Mouse (Mus musculus) midbrain, postnatal 0 days (tissue): ENCODE data around the gene 4430402I18Rik. TPM values are rescaled to one million over a fixed set of nuclear protein-coding genes. Genes with fewer than 3 reads are reported as not detected.

Experiments
- ATAC-seq: fragments of 200-750 bp; cut with Nextera tagmentation; 2 replicates; pipeline ENCODE4 v1.8.0; 2017; ENCODE audit warnings: moderate number of reproducible peaks, mild to moderate bottlenecking, moderate TSS enrichment, moderate library complexity; ENCODE audit not compliant: low FRiP score
- DNase-seq: peaks from one replicate; pipeline ENCODE4 v3.0.0-alpha.2; 2015; ENCODE audit warnings: low spot score
- H3K27ac ChIP-seq: fragments of 300-500 bp; sonication (generic); 2 replicates; pipeline ENCODE4 v1.5.1; 2014; ENCODE audit warnings: low read depth, mild to moderate bottlenecking, low read length, mixed read lengths
- H3K27me3 ChIP-seq: fragments of 300-500 bp; sonication (generic); 2 replicates; pipeline ENCODE4 v1.6.1; 2014; ENCODE audit warnings: low read length, control low read depth, mixed read lengths; ENCODE audit not compliant: insufficient read depth
- H3K36me3 ChIP-seq: fragments of 300-500 bp; sonication (generic); 2 replicates; pipeline ENCODE4 v1.6.1; 2014; ENCODE audit warnings: low read length, control low read depth, mixed read lengths; ENCODE audit not compliant: insufficient read depth
- H3K4me1 ChIP-seq: fragments of 300-500 bp; sonication (generic); 2 replicates; pipeline ENCODE4 v1.6.1; 2014; ENCODE audit warnings: mild to moderate bottlenecking, control low read depth, antibody characterized with exemption, low read length, mixed read lengths; ENCODE audit not compliant: insufficient read depth
- H3K4me2 ChIP-seq: fragments of 300-500 bp; sonication (generic); 2 replicates; pipeline ENCODE4 v1.6.1; 2014; ENCODE audit warnings: low read depth, mild to moderate bottlenecking, low read length, mixed read lengths; ENCODE audit not compliant: poor library complexity, severe bottlenecking
- H3K4me3 ChIP-seq: fragments of 300-500 bp; sonication (generic); 2 replicates; pipeline ENCODE4 v1.5.1; 2014; ENCODE audit warnings: low read depth, mild to moderate bottlenecking, low read length, moderate library complexity
- H3K9ac ChIP-seq: fragments of 300-500 bp; sonication (generic); replicated peaks from 2 replicates; pipeline ENCODE4 v1.6.1; 2014; ENCODE audit warnings: mild to moderate bottlenecking, low read length, moderate library complexity, mixed read lengths; ENCODE audit not compliant: poor library complexity, severe bottlenecking
- H3K9me3 ChIP-seq: fragments of 300-500 bp; sonication (generic); 2 replicates; pipeline ENCODE4 v1.6.1; 2016; ENCODE audit warnings: low read length, control low read depth
- CTCF ChIP-seq: IDR thresholded peaks from 2 replicates; pipeline ENCODE4 v1.5.1; 2016; ENCODE audit warnings: antibody characterized with exemption, mild to moderate bottlenecking
- WGBS: fragments of 180-500 bp; shearing (Covaris S2); extraction: QIAGEN DNeasy Blood & Tissue Kit; methylation state at CpG from one replicate; pipeline ENCODE4 v1.1.7; 2014; 5-methylcytosine and 5-hydroxymethylcytosine counted together
- polyA plus RNA-seq: library from polyadenylated mRNA; unstranded; fragments of >200 nt; fragmentation: Nextera tagmentation; extraction: Ambion mirVana; gene quantifications from 2 replicates; pipeline ENCODE4 v1.2.1, GENCODE M21; 2015
- total RNA-seq: library from RNA; depleted of rRNA; stranded (reverse); fragments of >200 nt; gene quantifications from 2 replicates; pipeline ENCODE4 v1.2.3, GENCODE M21; 2014; rRNA removed

Gene 4430402I18Rik
- total RNA-seq: 2.1 and 3.3 TPM in 2 replicates
- polyA plus RNA-seq: 2.3 and 2.7 TPM in 2 replicates

DNA sequence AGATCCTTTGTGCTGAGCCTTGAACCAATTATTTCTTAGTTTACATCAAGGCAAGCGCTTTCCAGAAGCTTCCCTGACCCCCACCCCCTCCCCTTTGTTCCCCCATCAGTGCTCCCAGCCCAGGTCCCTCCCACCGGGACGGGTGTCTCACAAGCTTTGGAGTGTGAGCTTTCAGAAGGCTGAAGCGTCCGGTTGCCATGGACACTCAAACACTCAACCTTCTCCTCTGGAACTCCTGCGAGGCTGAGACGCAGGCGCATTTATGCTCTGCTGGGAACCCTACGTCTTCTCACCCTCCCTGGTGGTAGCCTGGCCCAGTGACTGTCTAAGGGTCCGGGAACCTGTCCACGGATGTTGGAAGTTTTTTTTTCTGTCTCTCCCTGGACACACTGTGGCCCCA, at the start of gene 4430402I18Rik:
TSS of gene 4430402I18Rik (minus strand) at position 149 of the 400 bp plus-strand sequence.
- peak within 1 kb of the TSS; percentile 35; the same call in 1 of the 2 replicates for H3K4me2 ChIP-seq
- peak; percentile 57 for DNase-seq
- no peak within 1 kb of the TSS for H3K27ac ChIP-seq
- TF ChIP-seq CTCF: no peak
- no peaks in the 10 kb centered on the region for H3K36me3 ChIP-seq
- no peak within 1 kb of the TSS for H3K9ac ChIP-seq
- H3K4me1 ChIP-seq: peaks cover 4% of the 10 kb centered on the region; the same call in 1 of the 2 replicates
- WGBS: 4% methylated on average over 11 of the region's 11 CpGs
- H3K27me3 ChIP-seq: no peaks in the 10 kb centered on the region
- H3K9me3 ChIP-seq: 0 out of 2 replicates have a peak, but pooled peaks cover 3% of the 10 kb centered on the region
- no peak for ATAC-seq
- H3K4me3 ChIP-seq: peak within 1 kb of the TSS; percentile 8; the same call in 1 of the 2 replicates

DNA sequence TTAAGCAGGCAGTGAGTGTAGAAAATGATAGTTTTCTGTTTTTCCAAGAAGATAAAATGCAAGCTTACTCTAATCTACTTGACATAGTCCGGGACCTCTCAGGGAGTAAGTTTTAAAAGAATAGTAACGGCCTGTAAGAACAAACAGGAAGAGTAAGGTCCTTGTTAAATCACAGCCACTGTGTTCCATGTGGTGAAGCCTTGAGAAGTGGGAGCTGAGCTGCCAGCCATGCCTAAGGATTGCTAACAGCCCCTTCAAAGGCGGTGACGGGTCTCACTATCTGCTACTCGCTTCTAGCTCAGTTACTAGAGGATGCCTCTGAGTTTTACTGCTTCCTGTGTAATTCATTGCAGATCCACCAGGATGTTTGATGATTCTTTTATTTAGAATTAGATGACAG, 49.2 kb upstream of the 4430402I18Rik start:
- H3K9me3 ChIP-seq: no peaks in the 10 kb centered on the region
- ATAC-seq: no peak
- WGBS: 83% methylated on average over 5 of the region's 5 CpGs
- H3K9ac ChIP-seq: no peak overlapping the region
- H3K4me3 ChIP-seq: no peak overlapping the region
- no peaks in the 10 kb centered on the region for H3K4me1 ChIP-seq
- no peak overlapping the region for H3K27ac ChIP-seq
- H3K27me3 ChIP-seq: no peaks in the 10 kb centered on the region
- TF ChIP-seq CTCF: no peak
- peaks cover 14% of the 10 kb centered on the region for H3K36me3 ChIP-seq
- DNase-seq: no peak
- H3K4me2 ChIP-seq: no peak overlapping the region

DNA sequence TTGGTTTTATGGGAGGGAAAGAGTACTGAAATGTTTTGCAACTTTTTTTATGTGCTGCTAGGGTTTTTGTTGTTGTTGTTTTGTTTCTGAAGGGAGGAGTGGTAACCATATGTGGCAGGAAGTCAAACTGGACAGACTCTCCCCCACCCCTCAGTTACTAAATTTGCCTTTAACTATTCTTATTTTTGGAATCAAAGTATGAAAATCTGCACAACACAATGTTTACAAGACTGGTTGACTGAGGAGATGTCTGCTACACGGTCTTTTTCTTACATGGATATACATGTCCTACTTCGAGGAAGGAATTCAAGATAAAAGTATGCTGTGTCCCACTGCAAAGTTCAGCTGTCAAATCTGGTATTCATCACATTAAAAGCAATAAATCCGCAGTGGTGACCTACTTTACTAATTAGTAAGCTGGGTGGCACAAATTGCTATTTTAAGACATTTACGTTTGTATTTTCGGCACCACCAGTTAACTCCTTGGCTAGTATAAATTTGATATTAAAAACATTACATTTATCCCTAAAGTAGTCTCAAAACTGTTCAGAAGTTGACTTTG, 48.7 kb upstream of the 4430402I18Rik start:
- DNase-seq (no peak), ATAC-seq (no peak)
- Histone ChIP-seq H3K4me3 (no peak overlapping the region), H3K36me3 (peaks cover 13% of the 10 kb centered on the region), H3K4me1 (no peaks in the 10 kb centered on the region), H3K27ac (no peak overlapping the region), H3K9me3 (no peaks in the 10 kb centered on the region), H3K4me2 (no peak overlapping the region), H3K27me3 (no peaks in the 10 kb centered on the region), H3K9ac (no peak overlapping the region)
- 86% methylated on average over 5 of the region's 5 CpGs for WGBS
- TF ChIP-seq CTCF: no peak

DNA sequence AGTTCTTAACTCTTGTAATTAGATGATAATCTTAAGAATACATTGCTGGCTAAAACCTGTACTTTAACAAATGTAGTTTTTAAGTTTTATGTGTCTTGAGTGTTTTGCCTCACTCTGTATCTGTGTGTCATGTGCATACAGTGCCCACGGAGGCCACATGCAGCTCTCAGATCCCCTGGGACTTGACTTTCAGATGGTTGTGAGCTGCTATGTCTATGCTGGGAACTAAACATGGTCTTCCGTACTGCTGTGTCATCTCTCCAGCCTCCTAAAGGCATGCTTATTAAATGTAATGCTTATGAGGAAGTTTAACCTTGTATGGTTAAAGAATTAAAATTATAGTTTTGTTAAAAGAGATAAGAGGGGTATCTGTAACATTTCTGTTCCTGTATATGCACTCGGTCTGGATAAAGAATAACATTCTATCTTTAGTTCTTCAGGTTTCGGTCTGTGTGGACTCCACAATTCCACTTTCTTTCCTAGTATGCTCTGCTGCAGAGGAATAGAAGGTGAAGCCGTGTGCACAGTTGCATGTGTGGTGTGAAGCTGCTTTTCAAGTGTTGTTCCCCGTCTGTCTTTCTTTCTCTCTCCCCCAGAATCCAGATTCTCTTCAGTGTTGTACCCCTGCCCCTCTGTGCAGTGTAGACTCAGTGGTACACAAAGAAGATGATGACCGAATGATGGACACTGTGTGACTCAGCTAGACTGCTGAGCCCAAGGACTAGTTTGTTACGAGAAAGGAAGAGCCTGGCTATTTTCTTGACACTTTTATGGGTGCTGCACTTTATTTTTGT, 48.0 kb upstream of the 4430402I18Rik start:
- Histone ChIP-seq H3K4me1 (no peaks in the 10 kb centered on the region), H3K36me3 (peaks cover 13% of the 10 kb centered on the region), H3K27me3 (no peaks in the 10 kb centered on the region), H3K9ac (no peak overlapping the region), H3K4me2 (no peak overlapping the region), H3K9me3 (no peaks in the 10 kb centered on the region), H3K27ac (no peak overlapping the region), H3K4me3 (no peak overlapping the region)
- WGBS: 90% methylated on average over 8 of the region's 8 CpGs
- no peak for DNase-seq
- ATAC-seq: no peak
- no peak for TF ChIP-seq CTCF

DNA sequence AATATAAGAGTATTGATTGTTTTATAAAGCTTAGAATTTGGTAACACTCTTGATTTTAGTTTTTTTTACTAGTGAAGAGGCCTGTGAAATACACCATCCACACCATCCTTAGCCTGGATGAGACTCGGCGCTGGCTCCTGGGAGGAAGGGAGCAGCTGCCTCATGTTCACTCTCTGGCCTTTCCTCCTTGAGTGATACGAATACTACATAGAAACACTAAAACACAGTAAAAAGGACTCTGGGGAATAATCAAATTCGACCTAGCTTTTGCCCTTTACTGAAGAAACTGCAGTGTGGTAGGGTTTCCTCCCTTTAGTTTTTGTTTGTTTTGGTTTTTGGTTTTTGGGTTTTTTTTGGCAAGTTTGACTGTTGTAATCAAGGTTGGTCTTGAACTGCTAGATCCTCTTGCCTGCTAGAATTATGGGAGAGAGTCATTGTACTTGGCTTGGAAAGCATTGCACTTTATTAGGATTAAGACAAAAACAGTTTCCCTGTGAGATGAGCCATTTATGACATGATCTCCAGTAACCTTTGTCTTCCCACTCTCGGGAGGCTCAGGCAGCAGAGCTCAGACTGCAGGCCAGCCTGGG, 47.0 kb upstream of the 4430402I18Rik start:
- ATAC-seq (no peak), DNase-seq (no peak)
- no peak overlapping the region for H3K4me3 ChIP-seq
- peaks cover 13% of the 10 kb centered on the region for H3K36me3 ChIP-seq
- H3K4me2 ChIP-seq: no peak overlapping the region
- WGBS: 82% methylated on average over 5 of the region's 5 CpGs
- H3K27me3 ChIP-seq: no peaks in the 10 kb centered on the region
- no peak overlapping the region for H3K9ac ChIP-seq
- no peak for TF ChIP-seq CTCF
- H3K27ac ChIP-seq: no peak overlapping the region
- no peaks in the 10 kb centered on the region for H3K4me1 ChIP-seq
- H3K9me3 ChIP-seq: no peaks in the 10 kb centered on the region
